Mouse (Mus musculus) 416B (cell line): ENCODE results near the gene AC124502.3.
"Not testable (repeated sequence)": the region's sequence is repeated elsewhere in the genome, so short reads cannot be mapped to it uniquely, and the experiment has no call there.

Experiments used
- DNase-seq: peaks from one replicate; pipeline ENCODE4 v3.0.0; 2011; ENCODE audit warnings: low read depth

Gene AC124502.3

DNA sequence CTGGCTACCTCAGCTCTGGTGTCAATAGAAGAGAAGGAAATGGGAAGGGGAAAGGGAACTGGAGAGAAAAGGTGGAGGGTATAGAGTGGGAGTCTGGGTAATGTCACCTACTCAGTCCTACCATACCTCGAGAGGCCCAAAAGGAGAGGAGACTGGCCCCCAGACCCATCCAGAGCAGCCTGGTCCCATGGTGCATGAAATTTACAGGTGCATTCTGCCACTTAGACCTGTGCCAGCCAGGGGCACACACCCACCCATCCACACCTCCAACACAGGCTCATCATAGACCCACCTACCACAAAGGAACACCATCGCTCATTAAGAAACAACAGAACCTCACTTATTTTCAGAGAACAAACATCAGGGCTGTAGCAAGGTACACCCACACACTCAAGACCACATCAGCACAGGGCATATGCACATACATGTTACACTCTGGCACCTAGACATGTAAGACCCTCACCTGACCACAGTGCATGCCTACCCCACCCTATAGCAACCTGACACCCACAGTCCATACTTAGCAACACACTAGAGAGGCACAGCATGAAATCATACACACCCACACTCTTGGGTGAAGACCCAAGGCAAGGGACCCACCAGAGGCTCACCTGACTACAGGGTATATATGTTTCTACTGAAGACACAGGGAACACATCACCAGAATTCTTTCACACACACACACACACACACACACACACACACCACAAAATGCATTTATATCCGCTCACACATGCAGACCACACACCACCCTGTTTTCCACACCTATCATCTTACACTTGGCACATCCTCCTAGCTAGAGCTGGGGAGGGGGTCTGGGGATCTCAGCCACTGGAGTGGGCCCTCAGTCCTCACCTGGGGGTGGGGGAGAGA is 45.5 kb downstream of the AC124502.3 start:
- no peak for DNase-seq

DNA sequence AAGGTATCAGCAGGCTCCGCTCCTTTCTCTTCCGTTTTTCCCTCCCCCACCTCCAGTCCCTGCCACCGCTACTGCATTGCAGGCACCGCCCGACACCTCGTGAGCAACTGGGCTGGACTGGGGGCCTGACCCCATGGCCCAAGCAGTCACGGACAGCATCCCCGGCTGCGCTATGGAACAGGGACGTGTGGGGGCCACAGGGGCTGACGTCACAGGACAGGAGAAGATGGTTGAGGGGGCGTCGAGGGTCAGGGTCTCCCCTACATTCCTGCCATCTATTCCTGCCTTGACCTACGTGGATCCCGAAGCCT is 46.1 kb downstream of the AC124502.3 start:
- DNase-seq: no peak

DNA sequence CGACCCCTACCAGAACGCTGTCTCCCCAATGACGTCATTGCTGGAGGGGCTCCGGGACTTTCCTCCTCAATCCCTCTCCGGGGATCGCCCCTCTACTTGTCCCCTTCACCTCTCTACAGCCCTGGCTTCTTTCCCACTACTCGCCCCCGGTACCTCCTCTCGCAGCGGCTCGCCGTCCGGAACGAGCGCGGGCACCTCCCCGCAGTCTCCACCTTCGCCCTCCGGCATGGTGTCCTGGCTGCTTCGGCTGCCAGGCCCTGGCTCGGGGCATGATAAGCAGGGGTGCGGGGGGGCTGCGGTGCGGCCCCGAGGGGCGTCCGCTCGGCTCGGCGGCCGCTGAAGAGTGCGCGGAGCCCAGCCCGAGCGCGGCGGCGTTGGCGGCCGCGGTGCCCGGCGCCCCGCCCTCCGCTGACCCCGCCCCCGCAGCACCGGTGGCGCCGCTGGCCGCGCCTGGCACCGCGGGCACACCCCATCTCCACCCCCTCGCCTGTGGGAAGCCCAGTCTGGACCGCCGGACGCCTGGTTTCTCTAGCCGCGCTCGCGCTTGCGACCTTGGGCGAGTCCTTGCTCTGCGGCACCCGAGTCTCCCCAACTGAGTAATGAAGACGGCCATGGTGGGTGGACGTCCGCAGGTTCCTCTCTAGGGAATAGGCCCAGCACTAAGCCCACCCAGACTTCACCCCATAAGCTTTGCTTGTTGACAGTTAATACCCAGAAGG is 46.6 kb downstream of the AC124502.3 start, which contains the start of gene Tmem151a:
Tmem151a (minus strand) TSS at position 387 of the 719 bp plus-strand sequence.
- no peak for DNase-seq

DNA sequence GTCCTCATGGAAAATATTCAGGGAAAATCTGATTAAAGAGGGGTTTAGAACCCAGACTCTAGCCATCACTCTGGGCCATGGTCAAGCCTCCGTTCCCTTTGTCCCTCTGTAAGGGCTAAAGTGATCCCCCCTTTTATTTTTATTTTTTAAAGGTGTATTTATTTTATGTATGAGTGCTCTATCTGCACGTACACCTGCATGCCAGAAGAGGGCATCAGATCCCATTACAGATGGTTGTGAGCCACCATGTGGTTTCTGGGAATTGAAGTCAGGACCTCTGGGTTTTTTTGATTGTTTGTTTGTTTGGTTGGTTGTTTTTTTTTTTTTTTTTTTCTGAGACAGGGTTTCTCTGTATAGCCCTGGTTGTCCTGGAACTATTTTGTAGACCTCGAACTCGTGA is 47.8 kb downstream of the AC124502.3 start:
- DNase-seq: not testable (repeated sequence)

DNA sequence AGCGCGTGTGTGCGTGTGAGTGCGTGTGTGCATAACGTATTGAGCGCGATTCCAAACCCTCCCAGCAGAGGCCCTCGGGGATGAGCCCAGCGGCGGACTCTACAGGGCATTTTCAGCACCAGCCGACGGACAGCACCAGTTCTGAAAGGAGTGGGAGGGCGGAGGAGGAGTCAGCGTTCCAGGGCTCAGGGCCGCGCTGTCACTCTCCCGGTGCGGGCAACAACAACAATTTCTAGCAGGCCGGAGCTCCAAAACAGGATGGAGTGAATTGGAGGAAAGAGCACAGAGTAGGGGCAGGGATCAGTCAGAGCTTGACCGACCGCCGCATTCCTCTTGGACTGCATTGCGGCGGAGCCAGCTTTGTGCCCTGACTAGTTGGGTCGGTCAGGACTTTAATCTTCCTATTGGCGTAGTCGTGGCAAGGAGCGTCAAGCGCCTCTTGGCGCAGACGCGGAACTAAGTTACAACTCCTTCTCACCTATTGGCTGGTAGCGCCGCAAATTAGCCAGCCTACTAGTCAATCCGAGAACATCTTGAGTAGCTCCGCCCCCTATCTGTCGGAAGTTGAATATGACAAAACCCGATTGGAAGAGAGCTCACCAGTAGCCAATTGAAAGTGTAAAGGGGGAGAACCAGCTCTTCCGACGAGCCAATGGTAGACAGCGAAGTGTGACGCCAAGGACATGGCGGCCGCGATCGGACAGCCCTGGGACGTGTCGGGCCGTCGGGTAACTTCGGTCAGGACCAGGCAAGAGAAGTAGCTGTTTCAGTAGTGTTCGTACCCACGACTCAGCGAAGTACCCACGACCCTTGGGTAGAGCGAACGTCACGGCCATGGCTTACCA is 49.4 kb downstream of the AC124502.3 start, which contains the start of gene Yif1a:
Yif1a (plus strand) TSS at position 655 of the 845 bp plus-strand sequence.
- peak; percentile 100 for DNase-seq

DNA sequence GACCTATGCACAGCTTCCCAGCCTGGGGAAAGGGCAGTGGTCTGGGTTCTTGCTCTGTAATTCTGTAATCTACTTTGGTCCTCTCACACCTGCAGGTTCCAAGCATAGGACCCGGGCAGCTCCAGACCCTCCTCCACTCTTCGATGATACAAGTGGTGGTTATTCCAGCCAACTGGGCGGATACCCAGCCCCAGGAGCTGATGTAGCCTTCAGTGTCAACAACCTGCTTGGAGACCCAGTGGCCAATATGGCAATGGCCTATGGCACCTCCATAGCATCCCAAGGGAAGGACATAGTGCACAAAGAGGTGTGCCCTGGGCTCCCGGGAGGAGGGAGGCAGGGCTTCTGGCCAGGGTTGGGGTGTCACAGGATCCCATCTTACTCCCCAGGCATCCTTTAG is 50.6 kb downstream of the AC124502.3 start:
- no peak for DNase-seq

DNA sequence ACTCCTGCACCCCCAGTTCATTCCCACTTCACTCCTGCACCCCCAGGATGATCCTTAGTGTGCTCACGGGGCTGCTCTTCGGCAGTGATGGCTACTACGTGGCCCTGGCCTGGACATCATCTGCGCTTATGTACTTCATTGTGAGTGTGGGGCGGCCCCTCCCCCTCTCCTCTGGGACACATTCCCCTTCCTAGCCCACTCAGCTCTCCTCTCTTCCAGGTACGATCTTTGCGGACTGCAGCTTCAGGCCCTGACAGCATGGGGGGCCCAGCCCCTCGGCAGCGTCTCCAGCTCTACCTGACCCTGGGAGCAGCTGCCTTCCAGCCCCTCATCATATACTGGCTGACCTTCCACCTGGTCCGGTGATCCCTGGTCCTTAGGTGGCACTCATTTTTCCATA is 53.4 kb downstream of the AC124502.3 start:
- no peak for DNase-seq

DNA sequence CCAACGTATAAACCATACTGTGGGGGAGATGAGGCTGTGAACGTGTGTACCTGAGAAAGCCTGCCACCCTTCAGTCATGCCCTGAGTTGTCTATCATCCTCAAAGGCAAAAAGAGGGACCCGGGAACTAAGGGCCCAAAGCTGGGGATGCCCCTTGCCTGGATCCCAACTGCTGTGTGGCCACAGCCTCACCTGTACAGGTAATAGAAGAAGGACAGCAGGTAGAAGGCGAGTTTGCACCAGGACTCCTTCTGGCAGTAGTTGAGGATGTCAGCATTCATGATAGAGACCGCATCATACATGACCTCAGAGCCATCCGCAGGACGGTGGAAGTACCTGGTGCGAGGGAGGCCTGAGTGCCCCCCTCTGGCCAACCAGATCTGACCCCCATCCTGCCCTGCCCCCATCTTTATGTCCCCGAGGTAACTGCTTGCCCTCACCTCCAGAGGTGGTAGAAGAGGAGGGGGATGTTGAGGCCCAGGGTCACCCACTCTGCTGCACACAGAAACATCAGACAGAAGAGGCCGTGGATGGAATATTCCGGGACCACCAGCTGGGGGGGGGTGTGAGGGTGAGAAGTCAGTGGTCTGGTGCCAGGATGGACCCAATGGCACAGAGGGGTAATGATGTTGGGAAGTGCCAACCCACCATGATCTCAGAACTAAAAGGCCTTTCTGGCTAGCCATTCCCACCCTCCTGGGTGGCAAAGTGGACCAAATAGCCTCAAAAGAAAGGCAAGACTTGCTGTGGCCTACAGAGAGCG is 55.0 kb downstream of the AC124502.3 start:
- DNase-seq: no peak

DNA sequence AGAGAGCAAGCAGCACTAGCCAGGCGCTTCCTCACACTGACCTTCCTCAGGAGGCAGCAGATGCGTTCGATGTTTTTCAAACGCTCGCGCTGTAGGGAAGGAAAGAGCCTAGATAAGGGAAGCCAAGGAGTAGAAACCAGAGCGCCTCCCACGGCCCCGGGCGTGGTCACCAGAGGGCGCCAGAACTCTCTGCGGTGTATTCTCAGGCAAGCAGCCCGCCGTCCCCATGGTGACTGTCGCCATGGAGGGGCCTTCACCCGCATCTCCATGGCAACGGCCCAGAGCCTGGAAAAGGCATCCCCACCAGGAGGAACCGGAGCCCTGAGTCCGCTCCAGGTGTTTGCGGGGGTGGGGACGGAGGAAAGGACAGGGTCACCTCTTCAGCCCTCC is 55.5 kb downstream of the AC124502.3 start:
- DNase-seq: peak; percentile 85

DNA sequence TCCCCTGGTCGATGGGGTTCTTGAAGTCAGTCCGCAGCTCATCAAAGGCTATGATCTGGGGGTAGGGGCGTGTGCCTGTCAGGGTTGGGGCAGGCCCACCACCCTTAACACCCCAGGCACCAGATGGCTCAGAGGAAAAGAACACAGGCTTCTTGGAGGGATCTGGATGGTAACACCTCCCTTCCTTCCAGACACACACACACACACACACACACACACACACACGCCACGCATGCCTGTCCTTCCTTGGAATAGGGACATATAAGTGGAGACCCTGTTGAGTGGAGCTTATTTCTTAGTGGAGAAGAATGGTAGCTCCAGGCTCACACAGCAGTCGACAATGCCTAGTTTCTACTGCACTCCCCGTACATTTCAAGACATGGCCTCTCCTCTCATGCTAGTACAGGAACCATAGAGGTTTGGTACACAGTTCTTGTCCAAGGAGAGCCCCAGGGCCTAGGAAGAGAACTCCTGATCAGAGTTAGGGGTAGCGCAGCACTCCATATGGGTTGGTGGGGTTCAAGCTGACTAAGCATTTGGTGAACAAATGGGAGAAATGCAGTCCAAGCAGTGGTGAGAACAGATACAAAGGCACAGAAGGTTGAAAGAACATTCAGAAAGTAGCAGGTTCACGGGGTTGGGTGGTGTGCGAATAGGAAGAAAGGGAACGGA is 56.2 kb downstream of the AC124502.3 start:
- DNase-seq: no peak

DNA sequence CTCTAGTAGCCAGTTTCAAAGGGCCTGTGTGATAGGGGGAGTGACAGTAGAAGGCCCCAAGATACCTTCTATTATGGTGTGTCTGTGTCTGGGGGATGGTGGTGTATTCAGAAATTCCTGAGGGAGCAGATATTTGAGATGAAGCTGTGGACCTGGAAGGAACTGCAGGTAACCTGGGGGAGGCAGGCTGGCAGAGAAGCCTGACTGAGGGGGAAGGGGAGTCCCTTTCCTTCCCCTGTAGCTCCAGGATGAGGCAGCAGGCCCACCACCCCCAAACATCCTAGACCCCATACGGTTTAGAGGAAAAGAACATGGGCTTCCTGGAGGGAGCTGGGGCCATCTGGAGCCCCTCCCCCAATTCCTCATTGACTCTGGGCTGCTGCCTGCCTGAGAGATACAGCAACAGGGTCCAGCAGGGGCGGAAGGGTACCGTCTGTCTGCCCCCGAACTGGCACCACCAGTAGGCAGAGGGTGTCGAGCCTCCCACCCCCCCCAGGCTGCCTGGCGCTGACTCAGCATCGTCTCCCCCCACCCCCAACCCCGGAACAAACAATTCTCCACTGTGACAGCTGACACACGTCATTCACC is 57.3 kb downstream of the AC124502.3 start:
- no peak for DNase-seq

DNA sequence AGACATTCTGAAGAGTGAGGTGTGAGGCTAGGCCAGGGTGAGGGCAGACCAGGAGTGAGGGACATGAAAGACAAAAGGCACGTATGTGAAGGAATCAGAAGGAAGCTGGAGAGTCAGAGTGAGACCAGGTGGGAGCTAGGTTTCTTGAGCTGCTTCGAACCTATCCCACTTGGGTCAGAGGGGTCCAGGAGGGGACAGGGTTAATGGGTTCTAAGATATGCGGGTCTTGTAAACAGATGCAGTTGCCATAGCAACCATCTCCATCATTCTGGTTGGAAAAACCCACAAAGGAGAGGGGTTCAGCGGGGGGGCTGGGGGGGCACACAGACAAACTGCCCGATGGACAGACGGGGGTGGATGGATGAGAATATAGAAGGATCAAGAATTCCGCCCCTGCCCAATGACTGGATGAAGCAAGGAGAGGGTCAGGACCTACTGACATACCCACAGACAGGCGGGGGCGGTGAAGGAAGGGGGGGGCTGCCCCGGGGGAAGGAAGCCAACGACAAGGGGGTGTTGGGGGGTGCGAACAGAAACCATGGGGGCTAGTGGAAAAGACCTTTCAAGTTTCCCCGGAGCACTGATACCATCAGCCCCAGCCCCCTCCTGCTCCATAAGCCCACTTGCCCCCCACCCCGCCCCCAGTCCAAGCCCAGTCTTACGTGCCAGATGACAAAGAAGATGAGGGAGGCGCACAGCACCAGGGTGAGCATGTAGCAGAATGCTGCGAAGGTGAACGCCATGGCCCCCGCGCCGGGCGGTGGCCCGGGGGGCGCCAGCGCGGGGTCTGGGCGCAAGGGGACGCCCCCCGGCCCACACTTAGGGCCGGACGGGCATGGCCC is 59.1 kb downstream of the AC124502.3 start:
- no peak for DNase-seq

DNA sequence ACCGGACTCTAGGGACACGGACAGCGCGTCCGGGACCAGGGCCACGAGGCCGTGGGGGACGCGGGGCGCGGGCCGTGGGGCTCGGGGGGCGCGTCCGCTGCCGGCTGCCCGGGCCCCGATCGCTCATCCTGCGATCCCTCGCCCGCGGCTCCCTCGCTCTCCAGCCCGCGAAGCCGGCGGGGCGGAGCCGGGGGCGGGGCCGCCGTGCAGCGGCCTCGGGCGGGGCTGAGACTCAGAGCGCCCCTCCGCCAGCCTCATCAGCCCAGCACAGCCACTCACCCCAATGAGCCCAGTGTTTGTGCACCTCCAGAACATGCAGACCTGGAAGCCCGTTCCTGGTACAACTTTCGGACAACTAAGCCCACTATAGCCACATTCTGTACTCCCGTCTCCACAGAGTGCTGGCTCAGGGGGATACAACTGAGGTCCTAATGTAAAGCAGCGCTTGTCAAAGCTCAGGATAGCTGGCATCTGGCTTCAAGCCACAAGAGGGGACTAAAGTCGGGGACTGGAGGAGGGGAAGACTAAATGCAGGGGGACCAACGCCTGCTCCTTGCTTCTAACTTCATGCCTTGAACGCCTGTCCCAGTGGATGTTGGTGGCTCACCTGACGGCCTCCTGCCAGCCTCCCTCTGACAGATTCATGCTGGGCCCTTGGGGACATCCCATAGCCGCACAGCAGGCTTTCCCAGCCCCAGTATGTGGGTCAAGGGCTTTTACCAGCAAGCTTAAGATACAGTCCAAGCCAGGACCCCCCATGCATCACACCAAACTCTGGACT is 59.9 kb downstream of the AC124502.3 start, which contains the start of gene Cnih2:
Cnih2 (minus strand) TSS at position 159 of the 781 bp plus-strand sequence.
- no peak for DNase-seq
